Mouse (Mus musculus) forebrain, embryonic 14.5 days (tissue): ENCODE results near the gene Tcea3. TPM values are rescaled to one million over a fixed set of nuclear protein-coding genes. Genes with fewer than 3 reads are reported as not detected.

Experiments used
- ATAC-seq: fragments of 200-750 bp; cut with Nextera tagmentation; 2 replicates; pipeline ENCODE4 v1.8.0; 2017; ENCODE audit warnings: mild to moderate bottlenecking, moderate library complexity
- DNase-seq: peaks from one replicate; pipeline ENCODE4 v3.0.0-alpha.2; 2015; ENCODE audit warnings: low spot score
- H3K27ac ChIP-seq: fragments of 300-500 bp; sonication (generic); 2 replicates; pipeline ENCODE4 v1.5.1; 2014; ENCODE audit warnings: low read depth, mild to moderate bottlenecking, control low read depth, low read length, moderate library complexity
- H3K27me3 ChIP-seq: fragments of 300-500 bp; sonication (generic); replicated peaks from 2 replicates; pipeline ENCODE4 v1.6.1; 2014; ENCODE audit warnings: low read length, control low read depth, mixed read lengths; ENCODE audit not compliant: control insufficient read depth, insufficient read depth
- H3K36me3 ChIP-seq: fragments of 300-500 bp; sonication (generic); 2 replicates; pipeline ENCODE4 v1.6.1; 2014; ENCODE audit warnings: low read length, control low read depth; ENCODE audit not compliant: control insufficient read depth, insufficient read depth
- H3K4me1 ChIP-seq: fragments of 300-500 bp; sonication (generic); 2 replicates; pipeline ENCODE4 v1.6.1; 2014; ENCODE audit warnings: antibody characterized with exemption, low read length, control low read depth; ENCODE audit not compliant: control insufficient read depth, insufficient read depth
- H3K4me2 ChIP-seq: fragments of 300-500 bp; sonication (generic); 2 replicates; pipeline ENCODE4 v1.6.1; 2014; ENCODE audit warnings: mild to moderate bottlenecking, control low read depth, low read length
- H3K4me3 ChIP-seq: fragments of 300-500 bp; sonication (generic); 2 replicates; pipeline ENCODE4 v1.5.1; 2014; ENCODE audit warnings: low read depth, low read length, control low read depth
- H3K9ac ChIP-seq: fragments of 300-500 bp; sonication (generic); 2 replicates; pipeline ENCODE4 v1.6.1; 2014; ENCODE audit warnings: mild to moderate bottlenecking, low read length, control low read depth, moderate library complexity
- H3K9me3 ChIP-seq: fragments of 300-500 bp; sonication (generic); replicated peaks from 2 replicates; pipeline ENCODE4 v1.6.1; 2016; ENCODE audit warnings: low read length, control low read depth, mixed read lengths; ENCODE audit not compliant: control insufficient read depth
- WGBS: fragments of 180-500 bp; shearing (Covaris S2); extraction: QIAGEN DNeasy Blood & Tissue Kit; methylation state at CpG from one replicate; pipeline ENCODE4 v1.1.7; 2014; 5-methylcytosine and 5-hydroxymethylcytosine counted together
- polyA plus RNA-seq: library from polyadenylated mRNA; unstranded; fragments of >200 nt; fragmentation: Nextera tagmentation; extraction: Ambion mirVana; gene quantifications from 2 replicates; pipeline ENCODE4 v1.2.1, GENCODE M21; 2014

The Tcea3 gene
- polyA plus RNA-seq, 1 experiment from 2014 or later: 0.60 TPM

DNA sequence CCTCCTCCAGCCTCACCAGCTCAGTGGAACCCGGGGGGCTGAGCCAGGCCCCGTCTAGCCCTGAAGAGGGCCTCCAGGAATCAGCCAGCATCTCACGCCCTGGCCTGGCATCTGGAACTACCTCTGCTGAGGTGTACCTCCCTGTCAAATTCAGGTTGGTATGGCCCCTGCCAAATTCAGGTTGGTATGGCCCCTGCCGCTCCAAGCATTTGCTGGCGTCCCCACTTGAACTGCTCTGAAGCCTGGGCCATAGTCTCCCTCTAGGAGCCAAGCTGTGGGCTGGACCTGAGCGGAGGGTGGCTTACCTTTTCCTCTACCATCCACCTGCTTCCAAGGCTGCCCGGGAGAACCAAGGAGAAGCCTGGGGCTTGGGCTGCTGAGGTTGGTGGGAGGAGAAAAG is 4.8 kb upstream of the Tcea3 start:
- H3K27ac ChIP-seq: no peak overlapping the region
- peaks cover 35% of the 10 kb centered on the region for H3K27me3 ChIP-seq
- no peaks in the 10 kb centered on the region for H3K9me3 ChIP-seq
- 79% methylated on average over 7 of the region's 7 CpGs for WGBS
- no peaks in the 10 kb centered on the region for H3K36me3 ChIP-seq
- peaks cover 2% of the 10 kb centered on the region; the same call in 1 of the 2 replicates for H3K4me1 ChIP-seq
- H3K9ac ChIP-seq: no peak overlapping the region
- no peak overlapping the region for H3K4me3 ChIP-seq
- DNase-seq: no peak
- ATAC-seq: no peak
- no peak overlapping the region for H3K4me2 ChIP-seq

DNA sequence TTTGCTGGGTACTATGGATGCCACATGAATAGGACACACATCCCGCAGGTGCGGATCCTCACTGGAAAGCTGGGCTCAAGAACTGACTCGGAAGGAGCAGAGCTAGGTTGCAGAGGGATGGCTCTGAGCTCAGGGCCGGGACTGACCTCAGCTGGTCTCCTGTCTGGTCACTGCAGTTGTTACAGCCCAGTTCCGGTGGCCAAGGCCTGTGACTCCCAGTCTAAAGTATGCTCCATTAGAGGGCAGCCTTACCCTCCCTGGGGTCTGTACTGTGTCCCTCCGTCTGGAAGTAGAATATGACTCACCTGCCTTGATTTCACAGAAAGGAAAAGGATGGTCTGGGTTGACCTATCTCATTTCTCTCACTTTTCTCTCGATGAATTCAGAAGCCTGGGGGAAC is 3.3 kb upstream of the Tcea3 start:
- DNase-seq (no peak), ATAC-seq (no peak)
- Histone ChIP-seq H3K36me3 (no peaks in the 10 kb centered on the region), H3K27me3 (peaks cover 39% of the 10 kb centered on the region), H3K4me1 (peaks cover 11% of the 10 kb centered on the region), H3K9ac (no peak overlapping the region), H3K4me3 (no peak overlapping the region), H3K27ac (no peak overlapping the region), H3K9me3 (no peaks in the 10 kb centered on the region), H3K4me2 (no peak overlapping the region)
- WGBS: 68% methylated on average over 7 of the region's 7 CpGs

DNA sequence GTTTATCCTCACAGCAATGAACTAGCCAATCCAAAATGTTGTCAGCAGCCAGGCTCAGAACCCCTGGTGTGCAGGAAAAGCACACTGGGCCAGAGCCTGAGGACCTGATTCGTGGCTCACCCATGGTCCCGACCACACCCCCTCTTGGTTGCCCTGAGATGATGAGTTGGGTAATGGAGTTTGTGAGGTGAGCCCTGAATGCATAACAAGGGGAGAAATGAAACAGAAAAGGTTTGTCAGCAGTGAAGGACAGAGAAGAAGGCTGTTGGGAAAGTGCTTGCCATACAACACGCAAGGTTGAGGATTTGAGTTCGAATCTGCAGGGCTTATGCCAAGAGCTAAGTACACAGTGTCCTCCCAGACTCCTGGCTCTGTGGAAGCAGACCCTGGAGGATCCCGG is 1.8 kb upstream of the Tcea3 start:
- 29% methylated on average over 5 of the region's 5 CpGs for WGBS
- Histone ChIP-seq H3K4me3 (no peak overlapping the region), H3K4me2 (no peak overlapping the region), H3K27ac (no peak overlapping the region), H3K36me3 (no peaks in the 10 kb centered on the region), H3K9ac (no peak overlapping the region), H3K4me1 (peaks cover 11% of the 10 kb centered on the region), H3K9me3 (no peaks in the 10 kb centered on the region), H3K27me3 (peaks cover 53% of the 10 kb centered on the region)
- DNase-seq: no peak
- ATAC-seq: no peak

DNA sequence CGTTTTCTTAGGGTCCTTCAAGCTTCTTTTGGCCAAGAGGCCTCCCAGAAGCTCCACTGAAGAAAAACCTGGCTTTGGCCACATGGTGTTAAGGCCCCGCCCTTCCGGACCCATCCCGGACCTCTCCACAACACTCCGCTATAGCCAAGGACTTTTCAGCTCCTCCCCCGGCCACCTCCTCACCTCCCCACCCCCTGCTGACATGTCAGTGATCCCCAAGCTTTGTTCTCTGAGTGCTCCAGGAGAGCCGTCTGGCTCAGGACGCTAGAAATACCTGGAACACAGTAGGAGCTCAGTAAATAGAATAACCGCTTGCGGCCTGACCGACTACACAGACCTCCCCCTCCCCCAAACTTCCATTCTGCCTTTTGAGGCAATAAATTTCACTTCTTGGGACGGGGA is 960 bp upstream of the Tcea3 start:
- no peak overlapping the region for H3K27ac ChIP-seq
- H3K27me3 ChIP-seq: peaks cover 53% of the 10 kb centered on the region
- no peak for DNase-seq
- H3K36me3 ChIP-seq: no peaks in the 10 kb centered on the region
- WGBS: 3% methylated on average over 12 of the region's 12 CpGs
- no peak overlapping the region for H3K4me2 ChIP-seq
- H3K9me3 ChIP-seq: no peaks in the 10 kb centered on the region
- no peak overlapping the region for H3K4me3 ChIP-seq
- peaks cover 11% of the 10 kb centered on the region for H3K4me1 ChIP-seq
- no peak overlapping the region for H3K9ac ChIP-seq
- ATAC-seq: no peak

DNA sequence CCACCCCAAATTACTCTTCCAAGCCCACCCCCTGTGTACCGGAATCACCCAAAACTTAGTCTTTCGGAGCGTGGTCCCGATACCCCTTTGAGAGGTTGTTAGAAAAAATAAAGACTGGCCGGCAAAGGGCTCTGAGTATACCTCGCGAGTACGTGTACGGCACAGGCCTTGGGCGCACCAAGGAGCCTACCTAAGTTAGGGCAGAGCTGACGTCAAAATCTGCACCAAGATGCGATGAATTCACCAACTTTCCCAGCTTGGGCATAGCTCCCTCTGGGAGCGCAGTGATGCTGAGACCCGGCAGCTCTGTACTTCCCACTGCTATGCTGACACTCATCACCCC is 172 bp upstream of the Tcea3 start:
- H3K4me3 ChIP-seq: peak overlapping the region; percentile 21
- H3K4me1 ChIP-seq: peaks cover 11% of the 10 kb centered on the region
- ATAC-seq (no peak), DNase-seq (peak; percentile 32)
- WGBS: 2% methylated on average over 14 of the region's 14 CpGs
- H3K4me2 ChIP-seq: peak overlapping the region; percentile 51
- H3K9me3 ChIP-seq: no peaks in the 10 kb centered on the region
- no peaks in the 10 kb centered on the region for H3K36me3 ChIP-seq
- H3K27ac ChIP-seq: no peak overlapping the region
- peaks cover 53% of the 10 kb centered on the region for H3K27me3 ChIP-seq
- no peak overlapping the region for H3K9ac ChIP-seq

DNA sequence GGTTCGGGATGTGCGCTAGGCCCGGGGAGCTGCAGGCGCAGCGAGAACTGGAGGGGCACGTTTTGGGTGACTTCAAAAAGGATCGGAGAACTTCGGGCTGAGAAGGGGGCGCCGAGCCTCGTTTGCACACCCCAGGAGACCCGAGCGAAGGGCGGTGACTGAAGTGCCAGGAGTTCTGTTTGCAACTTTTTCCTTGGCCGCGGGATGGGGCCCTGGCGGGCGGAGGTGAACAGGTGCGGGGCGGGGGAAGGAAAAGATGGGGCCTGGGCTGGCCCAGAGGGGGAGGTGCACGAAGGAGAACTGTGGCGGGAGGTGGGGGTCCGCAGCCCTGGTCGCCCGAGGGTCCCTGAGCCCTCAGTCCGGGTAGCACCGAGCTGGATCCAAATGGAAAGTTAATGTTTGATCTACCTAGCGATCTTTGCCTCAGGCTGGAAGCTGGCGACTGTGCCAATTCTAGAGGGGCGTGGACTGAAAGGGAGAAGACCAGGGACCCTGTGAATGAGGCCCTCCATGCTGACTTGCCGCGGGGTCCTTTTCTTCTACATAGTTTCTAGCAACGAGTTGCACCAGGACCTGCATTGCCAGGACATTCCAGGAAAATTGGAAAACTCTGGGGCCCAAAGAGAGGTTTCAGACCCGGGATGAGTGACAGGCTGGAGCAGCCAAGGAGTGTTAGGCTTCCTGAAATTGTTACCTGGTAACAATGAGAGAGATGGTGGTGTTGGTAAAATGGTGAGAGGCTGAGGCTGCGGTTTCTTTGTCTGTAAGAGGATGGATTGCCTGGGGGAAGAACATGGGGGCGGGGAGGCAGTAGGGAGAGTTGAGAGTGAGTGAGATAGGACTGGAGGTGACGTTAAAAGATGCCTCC is 1.2 kb downstream of the Tcea3 start:
- WGBS: under 1% methylated on average over 37 of the region's 37 CpGs
- H3K36me3 ChIP-seq: no peaks in the 10 kb centered on the region
- ATAC-seq: no peak
- DNase-seq: no peak
- no peak overlapping the region for H3K27ac ChIP-seq
- peaks cover 53% of the 10 kb centered on the region for H3K27me3 ChIP-seq
- no peaks in the 10 kb centered on the region for H3K9me3 ChIP-seq
- H3K9ac ChIP-seq: no peak overlapping the region; the same call in 1 of the 2 replicates
- peaks cover 11% of the 10 kb centered on the region for H3K4me1 ChIP-seq
- H3K4me3 ChIP-seq: peak overlapping the region; percentile 21
- peak overlapping the region; percentile 51 for H3K4me2 ChIP-seq

DNA sequence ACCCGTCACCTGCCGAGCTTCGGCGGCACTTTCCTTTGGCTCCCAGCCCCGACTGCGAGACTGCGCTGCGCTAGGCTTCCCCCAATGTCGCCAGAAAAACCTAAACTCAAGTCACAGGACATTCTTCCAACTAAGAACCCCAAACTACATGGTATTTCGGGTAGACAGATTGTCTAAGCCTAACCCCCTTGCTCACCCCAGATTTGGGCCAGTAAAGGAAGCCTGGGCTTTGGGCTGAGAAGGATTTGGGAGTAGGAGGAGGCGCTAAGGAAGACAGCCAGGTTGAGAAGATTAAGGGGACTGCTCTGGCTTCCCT is 1.8 kb downstream of the Tcea3 start:
- WGBS: 2% methylated on average over 11 of the region's 11 CpGs
- H3K9ac ChIP-seq: no peak overlapping the region
- H3K27me3 ChIP-seq: peaks cover 53% of the 10 kb centered on the region
- no peaks in the 10 kb centered on the region for H3K9me3 ChIP-seq
- 0 out of 2 replicates have a peak overlapping the region, but pooled peaks have one; percentile 51 for H3K4me2 ChIP-seq
- H3K4me3 ChIP-seq: 0 out of 2 replicates have a peak overlapping the region, but pooled peaks have one; percentile 2
- no peaks in the 10 kb centered on the region for H3K36me3 ChIP-seq
- ATAC-seq (no peak), DNase-seq (no peak)
- H3K27ac ChIP-seq: no peak overlapping the region
- H3K4me1 ChIP-seq: peaks cover 11% of the 10 kb centered on the region

DNA sequence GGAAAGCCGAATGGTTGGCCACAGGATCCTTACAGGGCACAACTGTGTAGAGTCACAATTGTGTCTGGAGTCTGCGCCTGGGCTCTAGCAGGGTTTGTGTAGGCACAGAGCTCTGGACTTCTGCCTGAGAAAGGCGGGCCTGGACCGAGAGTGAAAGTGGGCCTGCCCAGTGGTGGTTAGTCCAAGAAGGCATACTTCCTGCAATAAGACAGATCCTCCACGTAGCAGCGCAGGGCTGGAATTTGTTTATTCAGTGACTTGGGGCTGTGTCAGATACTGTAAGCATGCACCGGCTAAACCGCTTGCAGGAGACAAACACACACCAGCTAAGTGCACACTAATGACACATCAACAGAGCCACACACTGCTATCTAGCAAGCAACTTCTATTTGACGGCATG is 2.3 kb downstream of the Tcea3 start:
- H3K4me1 ChIP-seq: peaks cover 11% of the 10 kb centered on the region

DNA sequence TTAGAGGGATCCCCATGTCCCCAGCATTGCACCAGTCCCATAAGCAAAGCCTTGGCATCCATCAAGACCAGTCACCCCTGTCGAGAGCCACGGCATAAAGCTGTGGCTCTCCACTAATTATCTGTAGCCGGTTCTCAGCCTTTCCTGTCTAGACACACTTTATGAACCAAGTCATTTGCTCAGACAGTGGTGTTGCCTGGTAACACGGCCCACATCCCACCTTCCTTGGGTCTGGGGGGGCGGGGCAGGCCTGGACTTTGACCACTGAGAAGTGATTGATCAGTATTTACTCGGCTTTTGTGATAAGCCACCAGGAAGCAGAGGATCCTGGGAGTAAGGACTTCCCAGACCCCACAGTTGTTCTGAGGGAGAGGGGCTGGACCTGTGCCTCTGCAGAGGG is 8.4 kb downstream of the Tcea3 start:
- 67% methylated on average over 6 of the region's 6 CpGs for WGBS
- Histone ChIP-seq H3K9ac (no peak overlapping the region), H3K4me2 (no peak overlapping the region), H3K27ac (no peak overlapping the region), H3K27me3 (no peaks in the 10 kb centered on the region), H3K36me3 (no peaks in the 10 kb centered on the region), H3K9me3 (no peaks in the 10 kb centered on the region), H3K4me1 (no peaks in the 10 kb centered on the region), H3K4me3 (no peak overlapping the region)
- DNase-seq (no peak), ATAC-seq (no peak)

More for the DNA sequence above, 2.3 kb downstream of the Tcea3 start:
- H3K4me3 ChIP-seq: no peak overlapping the region
- H3K9ac ChIP-seq: no peak overlapping the region
- no peaks in the 10 kb centered on the region for H3K36me3 ChIP-seq
- ATAC-seq: no peak
- peaks cover 53% of the 10 kb centered on the region for H3K27me3 ChIP-seq
- no peak overlapping the region for H3K27ac ChIP-seq
- H3K4me2 ChIP-seq: no peak overlapping the region
- H3K9me3 ChIP-seq: no peaks in the 10 kb centered on the region
- no peak for DNase-seq
- 45% methylated on average over 9 of the region's 9 CpGs for WGBS
